Mouse (Mus musculus): ENCODE measurements around the gene Gpr152.

The Gpr152 gene

GRCm38 (mm10) chr19:4151488-4151860 lies 11.9 kb downstream of the Gpr152 start:
- no peak for DNase-seq

GRCm38 (mm10) chr19:4151898-4152297 lies 12.3 kb downstream of the Gpr152 start:
- no peak for DNase-seq

GRCm38 (mm10) chr19:4152445-4153231 lies 13.1 kb downstream of the Gpr152 start:
- no peak for DNase-seq

GRCm38 (mm10) chr19:4153232-4153654 lies 13.7 kb downstream of the Gpr152 start, which contains the start of gene Ptprcap:
Ptprcap (plus strand) TSS chr19:4153604.
- DNase-seq = no peak

GRCm38 (mm10) chr19:4154437-4155222 lies 15.0 kb downstream of the Gpr152 start:
- DNase-seq = no peak

GRCm38 (mm10) chr19:4155223-4156072 lies 15.9 kb downstream of the Gpr152 start:
- DNase-seq = no peak

GRCm38 (mm10) chr19:4156073-4156579 lies 16.5 kb downstream of the Gpr152 start:
- DNase-seq = no peak

GRCm38 (mm10) chr19:4156771-4157170 lies 17.2 kb downstream of the Gpr152 start:
- DNase-seq = no peak

GRCm38 (mm10) chr19:4159049-4159448 lies 19.5 kb downstream of the Gpr152 start:
- no peak for DNase-seq

- DNase-seq = peak; percentile 96
Observed at GRCm38 (mm10) chr19:4162646-4163542, 23.3 kb downstream of the Gpr152 start, which contains the start of gene Rps6kb2. Rps6kb2 (minus strand) TSS chr19:4163354.

GRCm38 (mm10) chr19:4163543-4163887 lies 23.9 kb downstream of the Gpr152 start:
- DNase-seq = no peak

GRCm38 (mm10) chr19:4164100-4164499 lies 24.5 kb downstream of the Gpr152 start:
- DNase-seq = no peak

GRCm38 (mm10) chr19:4164721-4165120 lies 25.1 kb downstream of the Gpr152 start:
- DNase-seq = no peak

- no peak for DNase-seq
Observed at GRCm38 (mm10) chr19:4166678-4167476, 27.3 kb downstream of the Gpr152 start.

GRCm38 (mm10) chr19:4169378-4169784 lies 29.8 kb downstream of the Gpr152 start:
- peak; percentile 99 for DNase-seq

GRCm38 (mm10) chr19:4169810-4170209 lies 30.2 kb downstream of the Gpr152 start:
- no peak for DNase-seq

GRCm38 (mm10) chr19:4170723-4171392 lies 31.3 kb downstream of the Gpr152 start:
- DNase-seq = no peak

- no peak for DNase-seq
Observed at GRCm38 (mm10) chr19:4171393-4172290, 32.1 kb downstream of the Gpr152 start.

GRCm38 (mm10) chr19:4172925-4173324 lies 33.3 kb downstream of the Gpr152 start:
- DNase-seq = no peak

Measured in right cerebral cortex, postnatal 4 days (tissue).